7 mouse cellular contexts compared by ENCODE assay signal in the genomic region with DNA sequence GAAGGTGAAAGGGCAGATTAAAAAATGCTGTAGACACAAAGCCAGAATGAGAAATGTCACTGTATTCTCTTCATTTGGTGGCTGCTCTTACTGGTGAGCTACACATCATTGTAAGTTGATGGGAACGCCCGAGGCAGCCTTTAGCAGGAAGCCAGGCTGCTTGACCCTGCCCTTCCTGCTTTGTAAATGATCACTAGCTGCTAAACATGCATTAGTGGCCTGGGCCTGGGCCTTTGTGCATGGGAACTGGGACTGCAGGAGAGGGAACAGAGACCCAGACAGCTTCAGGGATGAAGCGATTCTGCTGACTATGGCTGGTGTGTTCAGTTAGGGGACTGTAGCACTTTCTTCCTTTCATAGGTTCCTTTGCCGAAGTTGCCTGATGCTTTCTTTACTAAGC. TPM values are rescaled to one million over a fixed set of nuclear protein-coding genes. Genes with fewer than 3 reads are reported as not detected.
A peak's percentile ranks its signal among the peaks of the same experiment; 100 is the strongest.
DNase-seq lines count a peak whose midpoint lies in the region; ATAC-seq and TF ChIP-seq lines count a peak whose summit lies in the region.

No protein-coding gene starts in this region.

- no peaks in the 10 kb centered on the region for H3K9me3 ChIP-seq in embryonic facial prominence, embryonic 10.5 days
- H3K9me3 ChIP-seq in heart, postnatal 0 days (replicated peaks; ENCODE audit: control insufficient read depth, low read length): no peaks in the 10 kb centered on the region
- no peaks in the 10 kb centered on the region for H3K9me3 ChIP-seq in megakaryocyte, embryonic 14.5 days

- peaks cover 55% of the 10 kb centered on the region for H3K4me1 ChIP-seq in embryonic facial prominence, embryonic 10.5 days
- peaks cover 35% of the 10 kb centered on the region for H3K4me1 ChIP-seq in heart, postnatal 0 days (ENCODE audit: control insufficient read depth, insufficient read depth)
- H3K4me1 ChIP-seq in megakaryocyte, embryonic 14.5 days: peaks cover 67% of the 10 kb centered on the region

- peak overlapping the region; percentile 76 for H3K27ac ChIP-seq in embryonic facial prominence, embryonic 10.5 days (replicated peaks)
- peak overlapping the region; percentile 88 for H3K27ac ChIP-seq in heart, postnatal 0 days (ENCODE audit: low read depth)

- H3K36me3 ChIP-seq in embryonic facial prominence, embryonic 10.5 days (replicated peaks): no peaks in the 10 kb centered on the region; the same call in 1 of the 2 replicates
- 0 out of 2 replicates have a peak, but pooled peaks cover 5% of the 10 kb centered on the region for H3K36me3 ChIP-seq in heart, postnatal 0 days (replicated peaks; ENCODE audit: control insufficient read depth, insufficient read depth, low read length)
- peaks cover 53% of the 10 kb centered on the region for H3K36me3 ChIP-seq in megakaryocyte, embryonic 14.5 days (replicated peaks; ENCODE audit: low read length)

- peak; percentile 66 for ATAC-seq in heart, postnatal 0 days (ENCODE audit: insufficient read depth, low read depth)
- no peak for ATAC-seq in granulocyte monocyte progenitor cell, adult 5-6 weeks (replicated peaks; ENCODE audit: poor library complexity, severe bottlenecking)

- no peak overlapping the region; the same call in 1 of the 2 replicates for H3K4me3 ChIP-seq in embryonic facial prominence, embryonic 10.5 days
- H3K4me3 ChIP-seq in heart, postnatal 0 days (ENCODE audit: low read depth, low read length): no peak overlapping the region
- peak overlapping the region; percentile 33 for H3K4me3 ChIP-seq in megakaryocyte, embryonic 14.5 days (replicated peaks)

- H3K9ac ChIP-seq in heart, postnatal 0 days (replicated peaks; ENCODE audit: low read depth, low read length): no peak overlapping the region; the same call in 1 of the 2 replicates

- TF ChIP-seq EP300 in heart, postnatal 0 days (IDR thresholded peaks at IDR 0.05; ENCODE audit: low read depth): no peak

- no peak overlapping the region for H3K4me2 ChIP-seq in heart, postnatal 0 days (ENCODE audit: low read depth, low read length)

- peak; percentile 68 for DNase-seq in ZHBTc4 (ENCODE audit: low read depth, low spot score)
- DNase-seq in embryonic facial prominence, embryonic 10.5 days (ENCODE audit: low spot score): peak; percentile 71
- DNase-seq in heart, postnatal 0 days (ENCODE audit: low spot score): no peak
- DNase-seq in kidney, postnatal 25 days: peak; percentile 65 to 78
- DNase-seq in urinary bladder, postnatal 10 days (ENCODE audit: low spot score): no peak

- 19% methylated on average over 4 of the region's 4 CpGs for WGBS in embryonic facial prominence, embryonic 10.5 days
- WGBS in heart, postnatal 0 days: 53% methylated on average over 4 of the region's 4 CpGs

- TF ChIP-seq CTCF in heart, postnatal 0 days (IDR thresholded peaks at IDR 0.05; ENCODE audit: low read depth): no peak

- H3K27me3 ChIP-seq in embryonic facial prominence, embryonic 10.5 days (replicated peaks; ENCODE audit: low read depth, poor library complexity, severe bottlenecking): no peaks in the 10 kb centered on the region
- no peaks in the 10 kb centered on the region for H3K27me3 ChIP-seq in heart, postnatal 0 days (ENCODE audit: control insufficient read depth, insufficient read depth, low read length)
- H3K27me3 ChIP-seq in megakaryocyte, embryonic 14.5 days (replicated peaks): no peaks in the 10 kb centered on the region

RNA-seq across cellular contexts. Expression of a gene that starts 35.6 kb away (rescaled TPM):
- polyA plus RNA-seq in embryonic facial prominence, embryonic 10.5 days (2016; fragmentation: Nextera tagmentation; extraction: Ambion mirVana): 20.2 and 21.4 TPM in 2 replicates
- total RNA-seq in heart, postnatal 0 days (2014; rRNA removed; ENCODE audit: low replicate concordance): 24.6 and 27.0 TPM in 2 replicates
- 11.9 and 12.7 TPM in 2 replicates for polyA plus RNA-seq in heart, postnatal 0 days (2015; fragmentation: Nextera tagmentation; extraction: Ambion mirVana)
- 2.6 and 12.6 TPM in 2 replicates for polyA plus RNA-seq in megakaryocyte, embryonic 14.5 days (2012; ENCODE audit: insufficient read depth, low replicate concordance)
- total RNA-seq in granulocyte monocyte progenitor cell, adult 5-6 weeks (2014; fragmentation: Nextera tagmentation): 21.2 and 28.6 TPM in 2 replicates
- 12.3 and 16.3 TPM in 2 replicates for total RNA-seq in granulocyte monocyte progenitor cell, adult 5-6 weeks (2017)

Comparison
In these comparisons a context has a peak if more than half of its experiments do, and no peak if none do; other contexts are left out.
1. DNase-seq: peak in ZHBTc4 (single experiment), embryonic facial prominence, embryonic 10.5 days (single experiment) and kidney, postnatal 25 days (2 of 2); none in heart, postnatal 0 days (single experiment) and urinary bladder, postnatal 10 days (single experiment).